Mouse (Mus musculus): Measurements from ENCODE around the gene Elmo1. TPM values are rescaled to one million over a fixed set of nuclear protein-coding genes. Genes with fewer than 3 reads are reported as not detected.

Elmo1 gene
- polyA plus RNA-seq, 1 experiment, result 0.01 TPM

DNA sequence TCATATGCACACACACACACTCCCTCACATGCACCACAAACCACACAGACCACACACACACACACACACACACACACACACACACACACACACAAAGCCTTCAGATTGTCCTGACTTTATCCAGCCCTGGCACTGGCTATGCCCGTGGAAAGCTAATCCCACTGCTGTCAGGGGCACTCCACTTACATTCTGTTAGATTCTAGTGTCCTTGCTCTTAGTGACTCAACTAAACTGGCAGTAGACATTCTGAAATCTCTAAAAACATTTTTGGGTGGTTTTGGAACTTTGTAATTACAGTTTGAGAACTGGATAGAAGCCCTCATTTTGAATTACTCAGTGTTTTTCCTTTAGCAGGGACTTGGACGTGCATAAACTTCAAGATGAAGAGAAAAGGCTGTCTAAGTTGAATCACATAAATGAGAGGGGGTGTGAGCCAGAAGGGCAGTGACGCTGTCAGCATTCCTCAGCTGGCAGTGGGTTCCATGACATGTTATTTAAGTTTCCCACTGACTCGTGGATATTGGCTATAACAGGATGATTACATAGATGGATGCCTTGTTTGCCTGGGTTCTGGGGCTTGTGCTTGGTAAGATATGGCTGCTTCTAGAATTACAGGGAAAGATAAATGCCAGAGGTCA lies 127.2 kb downstream of the Elmo1 start:
- Histone ChIP-seq H3K36me3 (ENCODE audit: control insufficient read depth) (no peaks in the 10 kb centered on the region), H3K4me1 (ENCODE audit: control insufficient read depth) (no peaks in the 10 kb centered on the region), H3K4me3 (replicated peaks) (no peak overlapping the region), H3K9me3 (ENCODE audit: control insufficient read depth, low read length) (no peaks in the 10 kb centered on the region), H3K27me3 (ENCODE audit: control insufficient read depth) (no peaks in the 10 kb centered on the region)
- no peak for TF ChIP-seq GATA1 (IDR thresholded peaks at IDR 0.05; ENCODE audit: low read length)
- no peak for TF ChIP-seq TAL1 (IDR thresholded peaks at IDR 0.05; ENCODE audit: low read length)

- no peaks in the 10 kb centered on the region for H3K4me1 ChIP-seq (ENCODE audit: control insufficient read depth)
- H3K27me3 ChIP-seq (ENCODE audit: control insufficient read depth), result no peaks in the 10 kb centered on the region
- H3K36me3 ChIP-seq (ENCODE audit: control insufficient read depth), result no peaks in the 10 kb centered on the region
- H3K9me3 ChIP-seq (ENCODE audit: control insufficient read depth, low read length), result no peaks in the 10 kb centered on the region
- TF ChIP-seq GATA1 (IDR thresholded peaks at IDR 0.05; ENCODE audit: low read length) (no peak), TAL1 (IDR thresholded peaks at IDR 0.05; ENCODE audit: low read length) (no peak)
- H3K4me3 ChIP-seq (replicated peaks), result no peak overlapping the region
Observed at GRCm38 (mm10) chr13:20218126-20218525, 127.7 kb downstream of the Elmo1 start.

GRCm38 (mm10) chr13:20220414-20220813 lies 130.0 kb downstream of the Elmo1 start:
- Histone ChIP-seq H3K9me3 (ENCODE audit: control insufficient read depth, low read length) (no peaks in the 10 kb centered on the region), H3K27me3 (ENCODE audit: control insufficient read depth) (no peaks in the 10 kb centered on the region), H3K4me1 (ENCODE audit: control insufficient read depth) (no peaks in the 10 kb centered on the region), H3K36me3 (ENCODE audit: control insufficient read depth) (no peaks in the 10 kb centered on the region), H3K4me3 (replicated peaks) (no peak overlapping the region)
- no peak for TF ChIP-seq TAL1 (IDR thresholded peaks at IDR 0.05; ENCODE audit: low read length)
- TF ChIP-seq GATA1 (IDR thresholded peaks at IDR 0.05; ENCODE audit: low read length), result no peak

DNA sequence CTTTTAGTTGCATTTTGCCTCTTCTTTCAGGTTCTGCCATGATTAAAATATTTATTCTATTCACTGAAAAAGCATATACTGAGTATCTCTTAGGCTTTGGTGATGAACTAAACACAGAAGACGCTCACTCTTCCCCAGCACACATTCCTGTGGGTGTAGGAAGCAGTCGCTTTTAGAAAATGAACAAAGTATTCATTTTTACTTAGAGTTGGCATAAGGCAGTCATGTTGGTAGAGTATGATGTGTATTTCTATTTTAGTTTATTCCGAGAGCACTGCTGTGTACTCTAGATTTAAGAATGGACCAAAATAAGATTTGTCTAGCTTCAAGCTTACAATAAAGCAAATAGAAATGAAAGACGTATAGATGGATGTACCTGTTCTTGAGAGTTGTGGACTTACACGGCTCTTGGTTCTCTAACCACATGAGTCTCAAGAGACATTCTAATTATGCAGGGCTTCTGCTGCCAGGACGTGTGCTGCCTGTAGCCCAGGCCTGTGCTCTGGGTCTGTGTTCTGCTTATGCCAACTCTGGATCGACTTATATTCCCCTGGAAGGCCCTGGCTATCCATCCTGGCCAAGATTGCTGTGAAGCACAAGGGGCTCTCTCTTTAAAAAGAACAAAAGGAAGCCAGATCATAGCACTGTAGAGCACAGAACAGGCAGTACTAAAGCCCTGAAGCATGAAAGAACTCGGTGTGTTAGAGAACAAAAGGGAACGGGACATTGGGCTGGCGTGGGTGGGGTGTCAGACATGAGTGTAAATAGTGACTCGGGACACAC lies 137.7 kb downstream of the Elmo1 start:
- no peaks in the 10 kb centered on the region for H3K9me3 ChIP-seq (ENCODE audit: control insufficient read depth, low read length)
- no peak overlapping the region for H3K4me3 ChIP-seq (replicated peaks)
- H3K36me3 ChIP-seq (ENCODE audit: control insufficient read depth), result no peaks in the 10 kb centered on the region
- H3K4me1 ChIP-seq (ENCODE audit: control insufficient read depth), result no peaks in the 10 kb centered on the region
- H3K27me3 ChIP-seq (ENCODE audit: control insufficient read depth), result no peaks in the 10 kb centered on the region
- TF ChIP-seq TAL1 (IDR thresholded peaks at IDR 0.05; ENCODE audit: low read length) (no peak), GATA1 (IDR thresholded peaks at IDR 0.05; ENCODE audit: low read length) (no peak)

GRCm38 (mm10) chr13:20231837-20232728 lies 141.7 kb downstream of the Elmo1 start:
- TF ChIP-seq TAL1 (IDR thresholded peaks at IDR 0.05; ENCODE audit: low read length) (no peak), GATA1 (IDR thresholded peaks at IDR 0.05; ENCODE audit: low read length) (no peak)
- Histone ChIP-seq H3K4me1 (ENCODE audit: control insufficient read depth) (no peaks in the 10 kb centered on the region), H3K9me3 (ENCODE audit: control insufficient read depth, low read length) (no peaks in the 10 kb centered on the region)

DNA sequence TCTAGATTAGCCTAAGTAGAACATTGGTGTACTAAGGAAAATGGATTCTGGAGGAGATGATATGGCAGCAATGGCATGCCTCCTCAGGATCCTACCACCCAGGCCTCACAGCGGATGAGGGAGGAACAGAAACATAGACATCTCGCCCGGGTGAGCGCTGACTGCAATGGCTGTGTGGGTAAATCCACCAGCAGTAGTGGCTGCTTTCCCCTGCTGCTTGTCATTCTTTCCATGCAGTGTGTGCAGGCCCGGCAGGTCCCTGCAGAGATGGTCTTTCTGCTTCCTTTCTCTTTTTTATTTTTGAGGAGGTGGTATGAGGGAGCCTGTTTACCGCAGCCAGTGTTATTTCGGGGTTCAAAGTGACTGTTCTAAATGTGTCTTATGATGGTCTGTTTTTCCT lies 143.3 kb downstream of the Elmo1 start:
- no peaks in the 10 kb centered on the region for H3K36me3 ChIP-seq (ENCODE audit: control insufficient read depth)
- H3K9me3 ChIP-seq (ENCODE audit: control insufficient read depth, low read length), result no peaks in the 10 kb centered on the region
- H3K27me3 ChIP-seq (ENCODE audit: control insufficient read depth), result no peaks in the 10 kb centered on the region
- H3K4me1 ChIP-seq (ENCODE audit: control insufficient read depth), result no peaks in the 10 kb centered on the region
- H3K4me3 ChIP-seq (replicated peaks), result no peak overlapping the region
- no peak for TF ChIP-seq TAL1 (IDR thresholded peaks at IDR 0.05; ENCODE audit: low read length)
- TF ChIP-seq GATA1 (IDR thresholded peaks at IDR 0.05; ENCODE audit: low read length), result no peak

More at GRCm38 (mm10) chr13:20231837-20232728, 141.7 kb downstream of the Elmo1 start:
- Histone ChIP-seq H3K27me3 (ENCODE audit: control insufficient read depth) (no peaks in the 10 kb centered on the region), H3K36me3 (ENCODE audit: control insufficient read depth) (no peaks in the 10 kb centered on the region), H3K4me3 (replicated peaks) (no peak overlapping the region)

DNA sequence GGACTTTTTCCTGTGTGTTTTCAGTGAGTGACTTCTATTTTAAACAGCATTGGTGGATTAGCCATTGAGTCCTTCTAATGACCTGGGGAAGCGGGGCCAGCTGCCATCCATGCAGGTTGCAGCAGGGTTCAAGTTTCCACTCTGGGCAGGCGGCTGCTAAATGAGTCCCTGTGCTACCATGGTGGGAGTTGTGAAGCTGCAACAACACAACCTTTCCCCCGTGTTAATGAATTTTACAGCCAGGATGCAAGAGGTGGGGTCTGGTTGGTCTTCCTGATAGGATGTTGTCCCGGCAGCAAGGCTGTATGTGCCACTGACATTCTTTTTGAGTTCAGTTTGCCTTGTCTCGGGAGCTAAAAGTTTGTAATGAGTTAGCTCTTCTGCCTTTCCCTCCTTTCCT lies 147.2 kb downstream of the Elmo1 start:
- Histone ChIP-seq H3K4me3 (replicated peaks) (no peak overlapping the region), H3K36me3 (ENCODE audit: control insufficient read depth) (no peaks in the 10 kb centered on the region), H3K4me1 (ENCODE audit: control insufficient read depth) (no peaks in the 10 kb centered on the region), H3K9me3 (ENCODE audit: control insufficient read depth, low read length) (no peaks in the 10 kb centered on the region), H3K27me3 (ENCODE audit: control insufficient read depth) (no peaks in the 10 kb centered on the region)
- no peak for TF ChIP-seq TAL1 (IDR thresholded peaks at IDR 0.05; ENCODE audit: low read length)

DNA sequence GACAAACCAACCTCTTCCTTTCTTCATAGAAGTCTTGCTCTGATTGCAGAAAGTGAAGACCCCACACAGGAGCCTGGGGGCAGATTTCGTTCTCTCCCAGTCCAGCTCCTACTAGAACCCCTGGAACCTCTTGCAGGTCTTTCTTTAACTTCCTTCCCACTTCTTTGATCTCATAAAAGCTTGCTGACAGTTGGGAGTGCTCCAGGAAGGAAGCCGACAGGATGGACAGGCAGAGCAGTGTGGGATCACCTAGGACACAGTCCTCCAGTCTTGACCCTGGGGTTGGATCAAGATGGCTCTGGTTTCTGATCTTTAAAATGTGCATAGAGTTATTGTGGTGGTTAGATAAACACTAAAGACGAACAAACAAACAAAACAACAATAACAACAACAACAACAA lies 147.8 kb downstream of the Elmo1 start:
- Histone ChIP-seq H3K4me3 (replicated peaks) (no peak overlapping the region), H3K36me3 (ENCODE audit: control insufficient read depth) (no peaks in the 10 kb centered on the region), H3K9me3 (ENCODE audit: control insufficient read depth, low read length) (no peaks in the 10 kb centered on the region), H3K27me3 (ENCODE audit: control insufficient read depth) (no peaks in the 10 kb centered on the region), H3K4me1 (ENCODE audit: control insufficient read depth) (no peaks in the 10 kb centered on the region)
- TF ChIP-seq GATA1 (IDR thresholded peaks at IDR 0.05; ENCODE audit: low read length), result no peak
- TF ChIP-seq TAL1 (IDR thresholded peaks at IDR 0.05; ENCODE audit: low read length), result no peak

GRCm38 (mm10) chr13:20238743-20239142 lies 148.3 kb downstream of the Elmo1 start:
- Histone ChIP-seq H3K9me3 (ENCODE audit: control insufficient read depth, low read length) (no peaks in the 10 kb centered on the region), H3K4me1 (ENCODE audit: control insufficient read depth) (no peaks in the 10 kb centered on the region), H3K27me3 (ENCODE audit: control insufficient read depth) (no peaks in the 10 kb centered on the region), H3K36me3 (ENCODE audit: control insufficient read depth) (no peaks in the 10 kb centered on the region), H3K4me3 (replicated peaks) (no peak overlapping the region)
- TF ChIP-seq GATA1 (IDR thresholded peaks at IDR 0.05; ENCODE audit: low read length) (no peak), TAL1 (IDR thresholded peaks at IDR 0.05; ENCODE audit: low read length) (no peak)
